Mouse (Mus musculus) megakaryocyte, adult 5-6 weeks (primary cell): ENCODE results near the gene Evl. TPM values are rescaled to one million over a fixed set of nuclear protein-coding genes. Genes with fewer than 3 reads are reported as not detected.
A peak's percentile ranks its signal among the peaks of the same experiment; 100 is the strongest.
"Not testable (repeated sequence)": the region's sequence is repeated elsewhere in the genome, so short reads cannot be mapped to it uniquely, and the experiment has no call there.

Experiments
- ATAC-seq: 2 replicates; pipeline ENCODE4 v1.8.0; 2016; ENCODE audit warnings: mild to moderate bottlenecking, inconsistent platforms; ENCODE audit not compliant: poor library complexity, severe bottlenecking
- total RNA-seq, 2 experiments: library from RNA; stranded (forward) in 1 of 2; stranded (reverse) in 1 of 2; fragments of 153-499, 151-499 nt in 1 of 2; fragments of 221-1000, 200-1000 nt in 1 of 2; gene quantifications; 2 replicates each; pipeline versions ENCODE4 v1.2.3 to v1.2.4; 2015 to 2017

Gene Evl
- total RNA-seq (2015) (153 and 169 TPM in 2 replicates), total RNA-seq (2017) (109 and 125 TPM in 2 replicates)

DNA sequence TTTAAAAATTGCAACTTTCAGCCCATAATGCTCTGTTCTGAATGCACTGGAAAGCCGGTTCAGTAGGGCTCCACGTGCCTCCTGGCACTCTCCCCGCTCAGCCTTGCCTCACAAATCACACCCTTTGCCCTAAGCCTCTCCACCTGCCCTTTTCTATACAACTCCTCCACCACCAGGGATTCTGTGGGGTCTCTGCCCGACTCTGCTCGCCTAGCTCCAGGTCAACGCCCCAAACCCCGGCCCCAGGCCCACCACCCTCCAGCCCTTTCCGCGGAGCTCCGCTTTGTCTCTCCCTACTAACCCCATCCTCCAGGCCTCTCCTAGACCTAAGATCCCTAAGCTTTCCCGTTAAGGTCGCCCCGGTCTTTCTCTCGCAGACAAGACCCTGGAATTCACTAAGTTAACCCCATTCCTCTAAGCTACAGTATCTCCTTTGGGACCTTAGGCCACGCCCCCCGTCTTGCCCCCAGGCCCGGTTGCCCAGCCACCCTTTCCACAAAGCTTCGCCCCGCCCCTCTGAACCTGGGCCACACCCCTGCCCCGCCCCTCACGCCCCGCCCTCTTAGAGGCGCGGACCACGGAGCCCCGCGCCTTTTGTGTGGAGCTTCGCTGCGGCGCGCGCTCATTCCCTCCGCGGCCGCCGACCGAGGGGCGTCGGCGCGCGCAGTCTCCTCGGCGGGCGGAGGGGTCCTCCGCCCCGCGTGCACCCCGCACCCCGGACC, at the start of gene Evl:
Gene Evl (plus strand): TSS at position 601 of the 722 bp plus-strand sequence.
- no peak for ATAC-seq

DNA sequence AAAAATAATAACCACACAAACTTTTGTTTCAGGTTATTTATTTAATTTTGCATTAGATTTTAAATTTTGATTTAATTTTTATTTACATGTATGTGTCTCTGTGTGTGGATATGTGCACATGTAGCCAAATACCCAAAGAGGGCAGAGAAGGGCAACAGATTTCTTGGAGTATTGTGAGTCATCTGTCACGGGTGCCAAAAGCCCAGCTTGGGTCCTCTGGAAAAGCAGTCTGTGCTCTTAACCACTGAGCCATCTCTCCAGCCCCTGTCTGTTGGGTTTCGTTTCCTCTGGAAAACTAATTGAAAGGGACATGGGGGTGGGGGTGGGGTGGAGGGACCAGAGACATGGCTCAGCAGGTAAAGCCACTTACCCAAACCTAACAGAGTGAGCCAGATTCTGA, 48.7 kb upstream of the Evl start:
- ATAC-seq = no peak

DNA sequence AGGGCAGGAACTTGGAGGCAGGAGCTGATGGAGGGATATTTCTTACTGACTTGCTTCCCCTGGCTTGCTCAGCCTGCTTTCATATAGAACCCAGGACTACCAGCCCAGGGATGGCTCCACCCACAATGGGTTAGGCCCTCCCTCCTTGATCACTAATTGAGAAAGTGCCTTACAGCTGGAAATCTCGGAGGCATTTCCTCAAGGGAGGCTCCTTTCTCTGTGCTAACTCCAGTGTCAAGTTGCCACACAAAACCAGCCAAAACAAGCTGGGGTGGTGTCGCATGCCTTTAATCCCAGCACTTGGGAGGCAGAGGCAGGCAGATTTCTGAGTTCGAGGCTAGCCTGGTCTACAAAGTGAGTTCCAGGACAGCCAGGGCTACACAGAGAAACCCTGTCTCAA, 47.5 kb upstream of the Evl start:
- not testable (repeated sequence) for ATAC-seq

DNA sequence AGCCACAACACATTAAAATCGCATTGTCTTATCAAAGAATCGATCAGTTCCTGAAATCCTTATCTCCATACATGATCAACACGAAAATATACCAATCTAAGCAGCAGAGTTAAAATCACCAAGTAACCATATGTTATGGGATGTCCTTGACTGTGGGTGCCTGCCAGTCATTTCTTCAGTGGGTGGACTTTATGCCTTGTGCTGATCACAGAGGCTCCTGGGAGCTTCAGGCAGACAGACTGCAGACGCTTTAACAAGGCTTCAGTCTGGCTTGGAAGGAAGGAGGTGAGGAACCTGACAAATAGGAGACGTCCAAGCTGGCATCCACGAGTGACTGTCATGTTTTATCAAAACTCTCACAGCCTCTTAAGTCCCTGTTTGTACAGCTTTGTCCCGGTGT, 43.9 kb upstream of the Evl start:
- no peak for ATAC-seq

DNA sequence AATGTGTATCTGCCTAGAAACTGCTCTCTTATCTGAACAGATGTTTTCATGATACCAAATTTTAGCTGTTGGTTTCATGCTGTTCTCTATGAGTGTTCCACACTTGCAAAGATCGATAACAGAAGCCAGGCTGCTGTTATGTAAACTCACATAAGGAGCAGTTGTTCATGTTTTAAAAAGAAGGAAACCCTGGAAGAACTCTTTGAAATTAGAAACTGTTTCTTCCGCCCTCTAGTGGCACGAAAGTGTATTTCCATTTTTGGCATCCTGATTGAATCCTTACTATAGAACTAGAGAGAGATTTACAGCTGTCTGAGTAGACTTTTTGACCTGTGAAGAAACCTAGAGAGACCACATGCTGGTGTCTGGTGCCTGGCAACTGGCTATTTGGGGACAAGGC, 43.5 kb upstream of the Evl start:
- ATAC-seq = 0 out of 2 replicates have a peak, but pooled peaks have one; percentile 30

DNA sequence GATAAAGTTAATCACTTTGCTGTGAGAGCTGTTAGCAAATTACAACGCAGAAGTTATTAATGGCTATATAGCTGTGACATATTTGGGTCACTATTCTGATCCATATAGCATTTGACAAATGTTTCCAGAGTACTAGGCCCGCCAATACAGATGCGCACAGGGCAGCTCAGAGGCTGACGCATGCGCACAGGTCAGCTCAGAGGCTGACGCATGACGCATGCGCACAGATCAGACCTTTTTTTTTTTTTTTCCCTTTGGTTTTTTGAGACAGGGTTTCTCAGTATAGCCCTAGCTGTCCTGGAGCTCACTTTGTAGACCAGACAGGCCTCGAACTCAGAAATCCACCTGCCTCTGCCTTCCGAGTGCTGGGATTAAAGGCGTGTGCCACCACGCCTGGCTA, 39.1 kb upstream of the Evl start:
- ATAC-seq = no peak

DNA sequence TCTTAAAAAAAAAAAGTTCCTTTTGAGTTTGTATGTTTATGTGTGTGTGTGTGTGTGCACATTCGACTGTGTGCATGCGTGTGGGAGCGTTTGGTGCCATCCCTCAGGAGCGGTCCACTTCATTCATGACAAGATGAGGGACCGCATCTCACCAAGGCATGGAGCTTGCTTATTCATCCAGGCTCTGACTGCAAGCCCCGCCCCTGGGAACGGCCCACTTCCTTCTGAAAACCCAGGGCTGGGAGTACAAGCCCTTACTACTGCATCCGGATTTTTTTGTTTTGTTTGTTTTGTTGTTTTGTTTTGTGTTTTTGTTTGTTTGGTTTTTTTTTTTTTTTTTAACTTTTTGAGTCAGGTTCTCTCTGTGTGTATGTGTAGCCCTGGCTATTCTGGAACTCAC, 35.1 kb upstream of the Evl start:
- ATAC-seq = no peak

DNA sequence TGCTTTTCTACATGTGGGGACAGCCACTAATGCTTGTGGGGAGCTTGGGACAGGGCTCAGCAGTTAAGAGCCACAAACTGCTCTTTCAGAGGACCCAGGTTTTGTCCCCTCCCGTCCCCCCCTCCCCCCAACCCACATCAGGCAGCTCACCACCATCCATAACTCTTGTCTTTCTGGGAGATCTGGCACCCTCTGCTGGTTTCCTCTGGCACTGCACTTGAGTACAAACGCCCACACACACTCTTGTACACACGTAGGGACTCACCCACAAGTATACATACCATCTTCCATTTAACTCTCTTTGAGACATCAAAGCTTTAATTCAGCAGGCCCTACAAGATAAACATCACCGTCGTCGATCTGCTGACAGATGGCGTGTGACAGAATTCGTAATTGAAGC, 25.3 kb upstream of the Evl start:
- peak; percentile 73 for ATAC-seq

DNA sequence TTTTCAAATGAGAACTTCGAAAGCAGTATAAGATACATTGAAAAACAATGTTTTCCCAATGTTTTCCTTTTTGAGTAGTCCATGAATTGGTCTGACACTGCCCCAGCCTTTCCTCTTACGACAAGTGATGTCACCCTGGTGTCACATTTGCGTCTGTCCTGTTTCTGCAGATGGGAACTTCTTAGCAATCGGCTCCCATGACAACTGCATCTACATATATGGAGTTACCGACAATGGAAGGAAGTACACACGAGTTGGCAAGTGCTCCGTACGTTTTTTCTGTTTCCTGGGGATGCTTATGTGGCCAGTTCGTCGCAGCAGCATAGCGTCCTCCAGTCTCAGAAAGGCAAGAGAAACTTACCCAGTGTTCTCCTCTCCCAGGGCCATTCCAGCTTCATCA, 20.0 kb upstream of the Evl start:
- ATAC-seq = no peak

DNA sequence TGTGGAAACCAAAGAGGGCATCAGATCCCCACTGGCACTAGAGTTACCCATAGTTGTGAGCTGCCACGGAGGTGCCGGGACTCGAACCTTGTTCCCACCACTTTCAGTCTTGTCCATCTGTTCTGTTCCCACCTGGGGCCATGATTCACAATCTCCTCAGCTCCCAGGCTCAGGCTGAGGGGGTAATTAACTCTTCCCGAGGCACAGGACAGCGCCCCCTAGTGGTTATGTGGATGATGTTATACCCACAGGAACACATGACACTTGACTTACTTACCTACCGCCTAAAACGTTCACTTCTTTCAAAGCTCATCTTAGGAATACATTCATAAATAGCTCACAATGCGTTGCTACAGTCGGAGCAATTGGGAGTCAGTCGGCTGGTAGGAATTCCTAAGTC, 18.1 kb upstream of the Evl start:
- no peak for ATAC-seq

DNA sequence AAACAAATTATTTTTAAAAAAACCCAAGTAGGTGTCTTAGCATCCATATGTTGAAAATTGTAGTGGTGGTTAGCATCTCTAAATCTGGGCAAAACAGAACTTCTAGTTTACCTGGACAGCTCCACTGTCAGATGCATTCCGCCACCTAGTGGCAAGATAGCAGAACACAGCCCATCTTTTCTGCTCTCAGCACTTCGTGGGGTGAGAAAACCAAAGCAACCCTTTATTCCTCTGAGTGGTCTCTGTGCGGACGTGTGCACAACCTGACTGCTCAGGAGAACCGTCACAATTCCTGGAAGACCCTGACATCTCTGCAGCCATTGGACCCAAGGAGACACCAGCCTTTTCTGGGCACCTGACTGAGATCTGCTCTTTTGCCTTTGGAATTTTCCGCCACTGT, 13.4 kb upstream of the Evl start:
- peak; percentile 75 for ATAC-seq

DNA sequence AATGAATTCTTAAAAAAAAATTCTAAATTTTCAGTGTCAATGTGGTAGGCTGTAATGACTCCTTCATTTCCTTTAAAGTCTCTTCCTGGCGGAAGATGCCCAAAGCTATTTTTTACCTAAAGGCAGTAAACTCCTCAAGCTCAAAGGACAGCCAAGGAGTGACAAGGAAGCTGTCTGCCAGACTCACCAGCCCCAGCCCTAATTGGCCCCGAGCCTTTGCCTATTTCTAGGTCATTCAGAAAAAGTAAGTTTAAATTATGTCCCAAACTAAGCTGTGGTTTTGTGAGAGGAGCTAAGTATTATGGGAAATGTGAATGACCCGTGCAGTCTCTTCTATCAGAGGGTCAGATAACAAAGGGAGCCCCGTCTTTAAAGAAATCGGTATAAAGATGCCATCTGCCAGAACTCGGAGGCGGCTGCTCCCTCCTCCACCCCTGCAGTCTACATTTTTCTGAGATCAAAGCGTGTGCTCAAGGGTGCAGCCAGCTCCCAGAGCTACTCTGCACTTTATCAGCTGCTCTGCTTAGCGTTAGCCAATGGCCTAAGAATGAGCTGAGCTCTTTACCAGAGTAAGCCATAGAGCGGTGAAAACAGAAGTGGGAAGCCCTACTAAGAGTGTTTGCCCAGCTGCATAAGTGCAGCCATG, 7.9 kb upstream of the Evl start:
- no peak for ATAC-seq

DNA sequence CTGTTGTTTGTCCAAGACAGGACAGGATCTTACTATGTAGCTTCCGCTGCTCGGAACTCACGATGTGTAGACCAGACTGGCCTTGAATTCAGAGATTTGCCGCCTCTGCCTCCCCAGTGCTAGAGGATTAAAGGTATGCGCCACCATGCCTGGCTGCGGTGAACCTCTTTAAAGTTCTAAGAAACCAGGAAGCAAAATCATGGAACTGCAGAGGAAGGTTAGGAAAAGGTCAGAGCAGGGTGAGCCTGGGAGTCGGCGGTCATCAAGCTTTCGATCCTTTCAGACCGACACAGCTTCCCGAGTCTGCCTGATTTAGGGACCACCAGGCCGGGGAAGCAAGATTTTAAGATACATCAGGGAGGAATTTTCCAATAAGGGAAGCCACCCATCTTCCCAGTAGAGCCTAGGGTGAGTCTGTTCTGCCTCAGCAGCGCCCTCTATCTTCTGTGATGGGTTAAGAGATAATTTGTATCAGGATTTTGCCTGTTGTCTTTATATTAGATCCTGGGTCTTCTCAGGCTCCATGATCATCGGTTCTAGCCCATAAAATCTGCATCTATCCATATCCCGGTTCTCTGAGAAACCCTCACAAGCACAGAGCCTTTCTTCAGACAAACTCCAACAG, 7.2 kb upstream of the Evl start:
- no peak for ATAC-seq

DNA sequence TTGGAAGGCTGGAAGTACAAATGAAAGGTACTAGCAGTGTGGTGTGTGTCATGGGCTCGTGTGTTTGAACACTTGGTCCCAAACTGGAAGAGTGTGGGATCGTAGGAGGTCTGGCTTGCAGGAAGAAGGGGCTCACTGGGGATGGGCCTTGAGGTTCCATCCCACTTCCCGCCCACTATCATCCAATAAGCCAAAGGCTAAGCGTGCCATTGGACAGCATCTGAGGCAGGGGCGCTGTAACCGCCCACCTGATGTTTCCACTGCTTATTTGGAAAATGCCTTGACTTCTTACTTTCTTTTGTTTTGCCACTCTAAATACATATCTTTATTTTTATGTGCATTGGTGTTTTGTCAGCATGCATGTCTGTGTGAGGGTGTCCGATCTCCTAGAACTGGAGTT, 2.8 kb upstream of the Evl start:
- no peak for ATAC-seq

DNA sequence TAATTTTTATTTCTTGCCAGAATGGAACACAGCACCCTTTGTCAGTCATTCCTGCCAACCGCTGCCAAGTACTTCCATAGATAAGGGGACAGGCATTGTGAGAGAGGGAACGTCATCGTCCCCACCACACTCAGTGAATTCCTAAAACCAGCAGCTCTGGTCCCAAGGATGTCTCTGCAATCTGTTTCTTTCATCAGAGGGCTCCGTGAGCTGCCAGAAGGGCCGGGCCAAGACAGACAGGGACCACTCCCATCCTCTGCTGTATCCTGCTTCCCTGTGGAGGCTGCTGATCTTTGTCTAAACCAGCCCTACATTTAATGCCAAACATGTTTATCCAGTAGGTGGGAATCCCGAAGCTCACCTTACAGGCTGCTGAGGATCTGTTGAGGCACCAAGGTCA, 1.4 kb upstream of the Evl start:
- no peak for ATAC-seq

DNA sequence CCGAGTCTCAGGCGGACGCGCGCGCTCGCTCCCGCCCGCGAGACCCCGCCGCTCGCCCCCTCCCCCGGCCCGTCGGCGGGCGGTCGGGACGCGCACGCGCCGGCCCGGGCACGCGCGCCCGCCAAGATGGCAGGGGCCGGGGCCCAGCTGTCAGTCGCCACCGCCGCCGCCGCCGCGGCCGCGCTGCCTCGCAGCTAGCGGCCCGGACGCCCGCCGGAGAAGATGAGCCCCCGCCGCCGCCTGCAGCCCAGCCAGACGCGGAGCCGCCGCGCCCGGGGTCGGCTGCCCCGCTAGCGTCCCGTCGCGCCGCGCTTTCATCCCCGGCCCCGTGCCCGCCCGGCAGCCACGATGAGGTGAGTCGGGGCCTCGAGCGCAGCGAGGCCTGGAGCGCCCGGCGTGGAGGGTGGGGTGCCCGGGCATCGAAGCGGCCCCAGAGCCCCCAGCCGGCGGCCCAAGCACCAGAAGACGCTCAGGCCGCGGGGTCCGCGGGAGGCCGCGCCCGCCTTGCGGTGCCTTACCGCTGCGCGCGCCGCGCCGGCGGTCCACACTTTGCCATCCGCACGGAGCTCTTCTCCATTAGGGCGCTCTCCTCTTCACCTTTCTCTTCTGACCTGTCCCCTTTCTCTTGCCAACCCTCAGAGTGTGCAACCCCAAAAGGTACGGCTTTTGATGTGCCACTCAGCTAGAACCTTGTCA, 489 bp downstream of the Evl start:
- ATAC-seq = no peak

DNA sequence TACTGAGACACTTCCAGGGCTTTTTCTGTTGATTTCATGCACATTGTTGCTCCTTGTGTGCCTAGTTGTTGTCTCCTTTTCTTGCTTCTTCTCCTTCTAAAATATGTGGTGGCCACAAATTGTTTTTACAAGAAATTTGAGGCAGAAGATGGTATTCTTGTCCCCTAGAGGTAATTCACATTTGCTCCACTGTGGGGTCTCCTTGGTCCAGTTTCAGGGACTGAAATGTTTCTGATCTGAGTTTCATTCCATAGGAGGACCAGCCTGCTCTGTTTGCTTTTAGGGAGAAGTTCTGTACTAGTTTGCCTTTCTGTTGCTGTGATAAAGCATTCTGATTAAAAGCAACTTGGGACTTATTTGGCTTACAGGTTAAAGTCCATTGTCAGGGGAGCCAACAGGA, 3.7 kb downstream of the Evl start:
- no peak for ATAC-seq

DNA sequence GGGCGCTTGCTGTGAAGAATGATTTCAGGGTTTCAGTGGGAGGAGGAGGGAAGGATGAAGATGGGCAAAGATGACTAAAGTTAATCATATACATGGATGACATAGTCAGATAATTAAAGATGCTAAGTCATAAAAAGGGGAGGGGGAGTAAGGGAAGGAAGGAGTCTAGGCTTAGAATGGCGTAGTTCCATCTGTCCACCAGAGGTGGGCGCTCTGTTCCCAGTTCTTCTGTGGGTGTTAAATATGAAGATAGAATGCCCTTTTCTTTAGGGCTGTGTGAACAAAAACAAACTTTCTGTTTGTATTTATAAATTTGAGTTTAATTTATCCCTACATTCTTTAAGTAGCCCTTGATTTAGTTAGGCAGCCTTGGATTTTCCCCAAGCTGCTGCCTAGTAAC, 8.7 kb downstream of the Evl start:
- no peak for ATAC-seq

DNA sequence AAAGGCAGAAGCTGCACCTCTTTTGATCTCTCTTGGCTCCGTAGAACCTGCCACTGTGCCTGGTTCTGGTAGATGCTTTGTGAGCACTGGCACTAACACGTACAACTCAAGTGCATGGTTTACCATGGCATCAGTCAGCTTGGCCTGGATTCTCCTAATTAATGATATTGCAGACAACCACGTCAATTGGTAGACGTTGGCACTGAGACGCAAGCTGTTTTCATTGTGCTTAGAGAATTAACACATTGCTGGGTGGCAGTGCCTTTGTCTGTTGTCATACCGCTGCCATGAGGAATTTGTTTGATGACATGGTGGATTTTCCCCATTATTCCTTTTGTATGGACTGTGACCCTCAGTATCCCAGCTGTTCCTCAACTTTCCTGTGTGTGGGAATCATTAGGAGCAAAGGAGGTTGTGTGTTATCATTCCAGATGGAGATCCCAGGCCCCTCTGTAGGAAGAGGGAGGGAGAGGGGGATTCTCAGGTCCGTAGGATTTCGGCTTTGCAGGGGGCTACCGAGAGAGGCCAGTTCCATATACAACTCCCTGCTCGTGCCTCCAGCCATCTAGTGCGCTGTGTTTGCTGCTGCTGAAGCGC, 10.5 kb downstream of the Evl start:
- ATAC-seq = no peak

DNA sequence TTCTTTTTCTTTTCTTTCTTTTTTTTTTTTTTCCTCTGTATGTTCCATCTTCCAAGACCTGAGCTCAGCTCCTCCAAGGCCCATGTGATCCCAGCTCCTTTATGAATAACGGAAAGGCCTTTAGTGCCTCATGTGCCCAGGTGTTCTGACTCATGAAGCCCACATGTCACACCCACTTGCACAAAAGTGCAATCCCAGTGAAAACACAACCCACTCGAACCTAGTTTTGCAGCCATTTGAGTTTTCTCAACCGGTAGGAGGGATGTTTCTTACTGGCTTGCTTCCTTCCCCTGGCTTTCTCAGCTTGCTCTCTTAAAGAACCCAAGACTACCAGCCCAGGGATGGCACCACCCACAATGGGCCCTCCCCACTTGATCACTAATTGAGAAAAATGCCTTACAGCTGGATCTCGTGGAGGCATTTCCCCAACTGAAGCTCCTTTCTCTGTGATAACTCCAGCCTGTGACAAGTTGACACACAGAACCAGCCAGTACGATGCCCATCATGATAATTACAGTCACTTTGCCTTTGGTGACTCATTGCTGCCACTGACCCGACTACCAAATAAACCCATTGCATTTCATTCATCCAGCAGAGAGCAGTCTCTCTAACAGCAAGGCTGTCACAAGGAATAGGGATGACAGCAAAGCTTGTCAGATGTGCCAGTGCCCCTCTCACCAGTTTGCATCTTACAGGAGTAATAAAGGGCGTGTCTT, 24.8 kb downstream of the Evl start:
- ATAC-seq = no peak

DNA sequence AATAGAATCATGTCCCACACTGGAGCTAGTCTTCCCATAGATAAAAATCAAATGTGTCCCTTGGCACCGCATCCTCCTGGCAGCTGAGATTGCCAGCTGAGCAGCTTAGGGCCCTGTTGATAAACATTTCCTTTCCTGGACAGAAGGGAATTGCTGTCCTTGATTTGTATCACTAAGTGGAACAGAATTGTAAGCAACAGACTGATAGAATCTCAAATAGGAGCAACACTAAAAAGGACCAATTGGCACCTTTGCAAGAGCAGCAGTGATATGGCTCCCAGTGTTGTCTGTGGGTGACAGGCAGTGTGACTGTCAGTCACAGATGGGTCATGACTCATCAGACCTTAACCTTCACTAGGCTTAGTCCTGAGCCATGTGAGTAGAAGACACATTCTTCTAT, 29.3 kb downstream of the Evl start:
- ATAC-seq = no peak
